Mouse (Mus musculus) kidney, adult 2 months (tissue): ENCODE results near the gene Otud7a. TPM values are rescaled to one million over a fixed set of nuclear protein-coding genes. Genes with fewer than 3 reads are reported as not detected.

Source experiments
- DNase-seq: peaks from one replicate; pipeline ENCODE4 v3.0.0; 2021
- H3K27ac ChIP-seq: fragments of 200-500 bp; 2 replicates; pipeline ENCODE4 v1.5.1; 2012; ENCODE audit warnings: low read depth, low read length, control low read depth, inconsistent platforms; ENCODE audit not compliant: insufficient read depth
- H3K27me3 ChIP-seq: fragments of 200-500 bp; replicated peaks from 2 replicates; pipeline ENCODE4 v1.6.1; 2012; ENCODE audit warnings: mild to moderate bottlenecking, moderate library complexity, low read length, inconsistent platforms; ENCODE audit not compliant: control insufficient read depth, insufficient read depth
- H3K36me3 ChIP-seq: fragments of 200-500 bp; 2 replicates; pipeline ENCODE4 v1.6.1; 2012; ENCODE audit warnings: mild to moderate bottlenecking, moderate library complexity, low read length, inconsistent platforms; ENCODE audit not compliant: control insufficient read depth, insufficient read depth
- H3K4me1 ChIP-seq: fragments of 200-500 bp; 2 replicates; pipeline ENCODE4 v1.6.1; 2011; ENCODE audit warnings: low read length; ENCODE audit not compliant: control insufficient read depth, insufficient read depth
- H3K4me3 ChIP-seq: fragments of 200-500 bp; 2 replicates; pipeline ENCODE4 v1.5.1; 2011; ENCODE audit warnings: mild to moderate bottlenecking, low read depth, low read length, control low read depth; ENCODE audit not compliant: insufficient read depth
- CTCF ChIP-seq: fragments of 200-500 bp; conservative IDR thresholded peaks from 2 replicates; pipeline ENCODE4 v1.5.1; 2011; ENCODE audit warnings: low read depth, mild to moderate bottlenecking, control low read depth, low read length, moderate library complexity, mixed read lengths; ENCODE audit not compliant: insufficient read depth, insufficient read length
- POLR2A ChIP-seq: fragments of 200-500 bp; IDR thresholded peaks from one replicate; pipeline ENCODE4 v1.6.1; 2011; ENCODE audit warnings: low read depth, low read length, control low read depth
- WGBS: fragments of 180-500 bp; shearing (Covaris S2); methylation state at CpG from one replicate; pipeline ENCODE4 v1.1.7; 2018; 5-methylcytosine and 5-hydroxymethylcytosine counted together
- polyA plus RNA-seq: library from polyadenylated mRNA; depleted of rRNA; stranded (reverse); fragments of >200 nt; gene quantifications from 2 replicates; pipeline ENCODE4 v1.2.3, GENCODE M21; 2012

Gene Otud7a
- polyA plus RNA-seq, 1 experiment, result 0.08 TPM

GRCm38 (mm10) chr7:63512561-63512960 lies 68.0 kb downstream of the Otud7a start:
- no peak for TF ChIP-seq CTCF
- no peak for TF ChIP-seq POLR2A
- Histone ChIP-seq H3K4me3 (no peak overlapping the region), H3K36me3 (no peaks in the 10 kb centered on the region), H3K4me1 (no peaks in the 10 kb centered on the region), H3K27me3 (no peaks in the 10 kb centered on the region), H3K27ac (no peak overlapping the region)
- no peak for DNase-seq
- WGBS, result 63% methylated on average over 2 of the region's 2 CpGs

- no peak overlapping the region for H3K4me3 ChIP-seq
- no peaks in the 10 kb centered on the region for H3K27me3 ChIP-seq
- H3K4me1 ChIP-seq, result no peaks in the 10 kb centered on the region
- no peaks in the 10 kb centered on the region for H3K36me3 ChIP-seq
- 84% methylated on average over 5 of the region's 5 CpGs for WGBS
- no peak for DNase-seq
- H3K27ac ChIP-seq, result no peak overlapping the region
- no peak for TF ChIP-seq CTCF
- no peak for TF ChIP-seq POLR2A
Observed at GRCm38 (mm10) chr7:63516141-63516895, 71.8 kb downstream of the Otud7a start.

GRCm38 (mm10) chr7:63520299-63520698 lies 75.7 kb downstream of the Otud7a start:
- no peak for DNase-seq
- no peaks in the 10 kb centered on the region for H3K4me1 ChIP-seq
- no peaks in the 10 kb centered on the region for H3K27me3 ChIP-seq
- no peak overlapping the region for H3K27ac ChIP-seq
- H3K4me3 ChIP-seq, result no peak overlapping the region
- TF ChIP-seq CTCF (no peak), POLR2A (no peak)
- no peaks in the 10 kb centered on the region for H3K36me3 ChIP-seq
- WGBS, result 75% methylated on average over 1 of the region's 1 CpGs

- Histone ChIP-seq H3K4me1 (no peaks in the 10 kb centered on the region), H3K4me3 (no peak overlapping the region), H3K36me3 (no peaks in the 10 kb centered on the region), H3K27me3 (no peaks in the 10 kb centered on the region), H3K27ac (no peak overlapping the region)
- 69% methylated on average over 3 of the region's 3 CpGs for WGBS
- TF ChIP-seq CTCF (no peak), POLR2A (no peak)
- no peak for DNase-seq
Observed at GRCm38 (mm10) chr7:63522403-63522802, 77.9 kb downstream of the Otud7a start.

GRCm38 (mm10) chr7:63523051-63523450 lies 78.5 kb downstream of the Otud7a start:
- Histone ChIP-seq H3K4me1 (no peaks in the 10 kb centered on the region), H3K27me3 (no peaks in the 10 kb centered on the region), H3K36me3 (no peaks in the 10 kb centered on the region), H3K27ac (no peak overlapping the region), H3K4me3 (no peak overlapping the region)
- TF ChIP-seq CTCF (no peak), POLR2A (no peak)
- no peak for DNase-seq
- 89% methylated on average over 3 of the region's 3 CpGs for WGBS

GRCm38 (mm10) chr7:63540293-63540692 lies 95.7 kb downstream of the Otud7a start:
- Histone ChIP-seq H3K27ac (no peak overlapping the region), H3K4me1 (no peaks in the 10 kb centered on the region), H3K36me3 (no peaks in the 10 kb centered on the region), H3K27me3 (no peaks in the 10 kb centered on the region), H3K4me3 (no peak overlapping the region)
- 96% methylated on average over 4 of the region's 4 CpGs for WGBS
- TF ChIP-seq POLR2A (no peak), CTCF (no peak)
- DNase-seq, result no peak

- Histone ChIP-seq H3K27me3 (no peaks in the 10 kb centered on the region), H3K36me3 (no peaks in the 10 kb centered on the region), H3K27ac (no peak overlapping the region), H3K4me3 (no peak overlapping the region), H3K4me1 (no peaks in the 10 kb centered on the region)
- no peak for DNase-seq
- 85% methylated on average over 1 of the region's 1 CpGs for WGBS
- no peak for TF ChIP-seq CTCF
- TF ChIP-seq POLR2A, result no peak
Observed at GRCm38 (mm10) chr7:63554457-63554856, 109.9 kb downstream of the Otud7a start.
